Mouse (Mus musculus) cerebellum, adult 11-12 months (tissue): ENCODE results near the gene Akr1c21.
"Not testable (repeated sequence)": the region's sequence is repeated elsewhere in the genome, so short reads cannot be mapped to it uniquely, and the experiment has no call there.

Experiments used
- DNase-seq: peaks from one replicate; pipeline ENCODE4 v3.0.0; 2022

The Akr1c21 gene

DNA sequence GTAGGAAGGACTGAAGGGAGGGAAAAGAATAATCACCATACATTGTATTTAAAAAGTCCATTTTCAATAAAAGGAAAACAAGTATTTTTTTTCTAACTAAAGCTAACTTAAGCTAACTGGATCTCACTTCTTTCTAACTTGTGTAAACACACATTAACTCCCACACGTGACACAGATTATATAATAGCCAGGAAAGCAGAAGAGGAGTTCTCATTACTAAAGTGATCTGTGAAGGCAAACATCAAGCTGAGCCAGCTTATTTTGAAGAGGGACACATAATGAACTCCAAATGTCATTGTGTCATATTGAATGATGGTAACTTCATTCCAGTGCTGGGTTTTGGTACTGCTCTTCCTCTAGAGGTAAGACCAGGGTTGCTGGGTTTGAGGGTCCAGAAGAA lies at the start of gene Akr1c21:
Gene Akr1c21, plus strand, starts transcription at position 205 of the 400 bp plus-strand sequence.
- DNase-seq: no peak

DNA sequence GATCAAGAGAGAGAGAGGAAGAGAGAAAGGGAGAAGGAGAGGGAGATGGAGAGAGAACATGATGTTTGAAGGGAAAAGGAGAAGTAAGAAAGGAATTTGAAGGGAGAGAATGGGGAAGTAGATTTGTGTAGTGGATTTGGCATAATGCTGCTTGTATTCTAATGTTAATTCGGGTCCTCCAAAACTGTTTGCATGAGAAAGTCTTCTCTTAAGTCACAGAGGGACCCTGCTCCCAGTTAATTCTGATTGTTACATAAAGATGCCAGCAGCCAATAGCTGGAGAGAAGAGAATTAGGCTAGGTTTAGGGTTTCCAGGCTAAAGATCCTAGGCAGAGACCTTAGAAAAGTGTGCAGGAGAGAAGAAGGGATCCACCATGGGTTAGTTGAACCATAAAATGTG lies 14.7 kb upstream of the Akr1c21 start:
- DNase-seq: no peak

DNA sequence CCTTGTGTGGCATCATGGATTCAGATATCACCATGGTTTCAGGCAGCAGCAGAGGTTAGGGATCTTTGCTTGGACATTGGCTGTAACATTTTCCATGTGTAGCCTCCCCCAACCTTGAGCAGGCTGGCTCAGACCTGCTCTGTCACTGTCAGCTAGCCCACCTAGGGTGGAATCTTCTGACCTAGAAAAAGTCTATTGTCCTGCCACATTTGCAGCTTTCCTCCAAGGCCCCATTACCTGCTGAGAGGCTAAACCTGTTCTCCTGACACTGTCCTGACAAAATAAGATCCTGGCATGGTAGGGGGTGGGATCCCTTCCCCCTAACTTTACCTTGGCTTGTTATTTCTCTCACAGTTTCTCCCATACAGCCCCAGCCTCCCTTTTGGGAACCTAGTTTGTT lies 13.4 kb upstream of the Akr1c21 start:
- DNase-seq: no peak

DNA sequence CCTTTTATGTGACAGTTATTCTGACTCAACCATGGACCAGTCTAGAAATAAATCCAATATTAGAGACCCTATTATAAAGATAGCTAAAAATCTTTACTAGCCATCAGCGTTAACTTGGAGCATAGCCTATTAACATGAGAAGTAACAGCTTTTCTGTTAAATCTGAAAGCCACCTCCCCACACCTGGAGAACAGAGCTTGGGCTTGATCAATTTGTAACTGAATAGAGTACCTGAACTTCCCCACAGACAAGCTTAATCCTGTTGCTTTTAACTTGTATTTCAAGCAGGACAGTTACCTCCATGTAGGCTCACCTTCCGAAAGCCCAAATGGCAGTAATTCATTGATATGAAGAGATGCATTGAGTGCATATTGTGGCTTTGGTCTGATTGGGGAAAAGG lies 7.9 kb upstream of the Akr1c21 start:
- DNase-seq: no peak

DNA sequence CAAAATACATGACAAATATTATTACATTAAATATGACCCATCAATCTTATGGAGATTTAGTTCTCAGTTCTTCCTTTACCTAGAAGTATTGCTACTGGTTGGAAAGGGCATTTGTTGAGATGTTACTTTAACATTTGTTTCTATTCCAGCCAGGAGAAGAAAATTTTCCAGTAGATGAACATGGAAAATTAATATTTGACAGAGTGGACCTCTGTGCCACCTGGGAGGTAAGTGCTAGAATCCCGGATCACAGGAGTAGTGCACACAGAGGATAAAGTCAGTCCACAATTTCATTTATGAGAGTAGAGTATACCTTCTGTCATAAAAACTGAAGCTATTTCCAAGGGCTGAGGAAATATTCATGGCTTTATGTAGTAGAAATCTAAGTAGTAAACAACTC lies 3.0 kb downstream of the Akr1c21 start:
- no peak for DNase-seq

DNA sequence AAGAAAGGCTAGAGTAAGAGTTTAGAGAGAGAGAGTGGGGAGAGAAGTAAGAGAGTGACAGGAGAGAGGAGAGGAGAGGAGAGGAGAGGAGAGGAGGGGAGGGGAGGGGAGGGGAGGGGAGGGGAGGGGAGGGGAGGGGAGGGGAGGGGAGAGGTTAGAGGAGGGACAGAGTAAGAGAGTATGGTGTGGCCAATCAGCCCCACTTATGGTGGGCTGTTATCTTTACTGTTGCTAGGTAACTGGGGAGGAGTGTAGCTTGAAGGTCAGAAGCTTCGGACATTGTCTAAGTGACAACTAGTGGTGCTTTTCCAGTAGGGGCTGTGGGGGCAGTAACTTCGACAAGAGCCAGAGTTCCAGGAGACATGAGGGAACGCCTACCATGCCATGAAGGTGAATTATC lies 29.6 kb downstream of the Akr1c21 start:
- not testable (repeated sequence) for DNase-seq

DNA sequence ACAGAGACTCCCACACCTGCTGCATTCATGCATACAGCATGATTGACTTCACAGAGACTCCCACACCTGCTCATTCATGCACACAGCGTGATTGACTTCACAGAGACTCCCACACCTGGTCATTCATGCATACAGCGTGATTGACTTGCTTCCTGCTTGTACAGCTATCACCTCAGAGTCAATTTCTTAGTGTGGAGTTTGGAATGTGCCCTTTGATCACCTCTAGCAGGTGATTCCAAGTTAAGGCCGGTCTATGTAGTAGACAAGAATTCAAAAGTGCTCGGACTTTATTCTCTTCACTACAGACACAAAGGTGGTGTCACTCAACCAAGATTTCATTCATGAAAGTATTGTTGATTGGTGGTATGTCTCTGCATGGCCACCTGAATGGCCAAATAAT lies 32.9 kb downstream of the Akr1c21 start:
- DNase-seq: no peak

DNA sequence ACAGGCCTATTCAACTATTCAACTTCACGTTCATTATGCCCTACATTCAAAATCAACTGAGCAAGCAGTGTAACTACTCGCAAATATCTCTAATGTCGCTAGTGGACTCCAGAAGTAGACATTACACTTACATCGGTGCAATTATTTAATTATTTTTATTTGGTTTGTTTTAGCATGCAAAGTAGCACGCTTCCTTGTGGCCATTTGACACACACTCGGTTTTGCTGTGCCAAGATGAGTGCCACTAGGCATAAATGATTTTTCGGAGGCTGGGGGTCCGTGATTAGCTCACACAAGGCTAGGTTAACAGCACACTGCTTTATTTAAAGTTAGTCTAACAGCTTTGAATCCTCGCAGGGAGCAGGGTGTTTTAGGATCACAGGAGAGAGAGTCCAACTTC lies 34.7 kb downstream of the Akr1c21 start:
- DNase-seq: no peak

DNA sequence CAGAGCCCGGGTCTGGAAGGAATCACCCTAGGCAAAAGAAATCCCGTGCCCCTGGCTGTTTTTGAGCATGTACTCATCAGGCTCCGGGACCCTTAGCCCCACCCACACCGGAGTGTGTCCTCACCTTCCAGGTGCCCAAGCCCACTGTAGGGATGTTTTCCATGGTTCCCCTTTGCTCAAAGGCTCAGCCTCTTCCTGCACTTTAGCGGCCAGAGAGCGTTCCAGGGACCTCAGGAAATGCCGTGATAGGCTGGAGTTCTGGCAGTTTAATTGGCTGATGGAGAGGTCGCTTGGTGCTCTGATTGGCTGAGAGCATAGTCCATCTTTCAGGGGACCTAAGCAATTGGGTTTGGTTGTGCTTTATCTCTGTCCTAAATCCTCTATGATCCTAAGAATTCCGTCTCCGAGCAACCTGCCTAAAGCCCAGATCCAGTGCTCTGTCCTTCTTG lies 35.1 kb downstream of the Akr1c21 start, which contains the start of gene Akr1e1:
Gene Akr1e1, minus strand, starts transcription at position 214 of the 449 bp plus-strand sequence.
- peak; percentile 95 for DNase-seq

DNA sequence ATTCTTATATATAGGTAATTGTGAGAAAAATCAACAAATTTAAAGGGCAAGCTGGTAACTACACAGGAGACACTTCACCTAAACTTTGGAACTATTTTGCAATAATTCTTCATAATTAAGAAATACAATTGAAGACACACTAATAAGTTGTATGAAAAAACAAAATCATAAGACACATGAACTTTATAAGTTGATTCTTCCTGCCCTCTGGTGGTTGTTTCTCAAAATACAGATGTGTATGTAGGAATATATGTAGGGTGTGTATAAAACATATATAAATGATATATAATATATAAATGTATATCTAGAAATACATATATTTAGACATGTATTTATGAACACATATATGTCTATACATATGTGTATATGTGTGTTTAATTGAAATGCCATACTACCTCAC lies 37.0 kb downstream of the Akr1c21 start:
- no peak for DNase-seq
